Mouse (Mus musculus) CH12.LX (cell line): Measurements from ENCODE around the gene Hras. TPM values are rescaled to one million over a fixed set of nuclear protein-coding genes. Genes with fewer than 3 reads are reported as not detected.

ENCODE experiments used
- DNase-seq: peaks from one replicate; pipeline ENCODE4 v3.0.0-alpha.2; 2013; ENCODE audit errors: extremely low read depth
- H3K27ac ChIP-seq: 2 replicates; pipeline ENCODE4 v1.5.1; 2012; ENCODE audit warnings: low read depth, mild to moderate bottlenecking, control low read depth, moderate library complexity; ENCODE audit not compliant: insufficient read depth
- H3K27me3 ChIP-seq: replicated peaks from 2 replicates; pipeline ENCODE3; 2012; ENCODE audit warnings: inconsistent platforms
- H3K36me3 ChIP-seq, 2 experiments: replicated peaks in 1 of 2; 2 replicates each; pipeline versions ENCODE3 to v1.6.1; 2012; ENCODE audit warnings: inconsistent platforms in 1 of 2, low read length in 1 of 2, mild to moderate bottlenecking in 1 of 2, mixed read lengths in 1 of 2, moderate library complexity in 1 of 2; ENCODE audit not compliant: control insufficient read depth in 1 of 2, insufficient read depth in 1 of 2
- H3K4me1 ChIP-seq, 2 experiments: 2 replicates each; pipeline ENCODE4 v1.6.1; 2012; ENCODE audit warnings: inconsistent platforms in 1 of 2, moderate library complexity in 1 of 2; ENCODE audit not compliant: insufficient read depth in 2 of 2, control insufficient read depth in 1 of 2
- H3K4me2 ChIP-seq: 2 replicates; pipeline ENCODE4 v1.6.1; 2012; ENCODE audit warnings: low read depth, mild to moderate bottlenecking, control low read depth; ENCODE audit not compliant: poor library complexity, insufficient read depth, severe bottlenecking
- H3K4me3 ChIP-seq, 3 experiments: fragments of 150-350 bp in 1 of 3; sonication (generic) in 1 of 3; replicated peaks in 1 of 3; 2 replicates each; pipeline versions ENCODE3 to v1.5.1; 2011 to 2012; ENCODE audit warnings: low read depth in 2 of 3, low read length in 2 of 3, mild to moderate bottlenecking in 2 of 3, moderate library complexity in 2 of 3, control low read depth in 1 of 3, improper control_type of control experiment in 1 of 3, inconsistent platforms in 1 of 3, mixed read lengths in 1 of 3; ENCODE audit not compliant: poor library complexity in 1 of 3
- H3K79me2 ChIP-seq: replicated peaks from 2 replicates; pipeline ENCODE4 v1.6.1; 2012; ENCODE audit warnings: mild to moderate bottlenecking, moderate library complexity; ENCODE audit not compliant: control insufficient read depth, poor library complexity, insufficient read depth, severe bottlenecking; ENCODE audit errors: extremely low read depth
- H3K9ac ChIP-seq: 2 replicates; pipeline ENCODE4 v1.6.1; 2012; ENCODE audit warnings: low read depth, mild to moderate bottlenecking, control low read depth, moderate library complexity; ENCODE audit not compliant: insufficient read depth
- H3K9me3 ChIP-seq: replicated peaks from 2 replicates; pipeline ENCODE3; 2012; ENCODE audit warnings: low read length, inconsistent platforms, mixed read lengths
- BHLHE40 ChIP-seq: IDR thresholded peaks from 2 replicates; pipeline ENCODE4 v1.6.1; 2011; ENCODE audit warnings: mild to moderate bottlenecking, low read depth, low read length, improper control_type of control experiment
- CHD1 ChIP-seq: IDR thresholded peaks from 2 replicates; pipeline ENCODE4 v1.6.1; 2012; ENCODE audit warnings: low read depth, low read length, improper control_type of control experiment, inconsistent platforms
- CHD2 ChIP-seq: IDR thresholded peaks from 2 replicates; pipeline ENCODE4 v1.6.1; 2011; ENCODE audit warnings: low read length, improper control_type of control experiment
- CTCF ChIP-seq, 2 experiments: IDR thresholded peaks in 1 of 2; conservative IDR thresholded peaks in 1 of 2; 2 replicates each; pipeline ENCODE4 v1.5.1; 2011 to 2012; ENCODE audit warnings: low read depth in 2 of 2, low read length in 2 of 2, improper control_type of control experiment in 1 of 2, inconsistent platforms in 1 of 2, mild to moderate bottlenecking in 1 of 2, moderate library complexity in 1 of 2
- E2F4 ChIP-seq: IDR thresholded peaks from 2 replicates; pipeline ENCODE4 v1.6.1; 2011; ENCODE audit warnings: low read depth, low read length, improper control_type of control experiment; ENCODE audit not compliant: insufficient replicate concordance
- ELF1 ChIP-seq: IDR thresholded peaks from 2 replicates; pipeline ENCODE4 v1.6.1; 2014; ENCODE audit warnings: low read depth, mild to moderate bottlenecking, inconsistent platforms, low read length, improper control_type of control experiment
- EP300 ChIP-seq: IDR thresholded peaks from 2 replicates; pipeline ENCODE4 v1.6.1; 2011; ENCODE audit warnings: low read length, improper control_type of control experiment
- ETS1 ChIP-seq: conservative IDR thresholded peaks from 2 replicates; pipeline ENCODE4 v1.6.1; 2012; ENCODE audit warnings: low read depth, mild to moderate bottlenecking, inconsistent platforms, low read length, improper control_type of control experiment, moderate library complexity
- GABPA ChIP-seq: IDR thresholded peaks from 2 replicates; pipeline ENCODE4 v1.6.1; 2012; ENCODE audit warnings: low read depth, low read length, improper control_type of control experiment, inconsistent platforms; ENCODE audit not compliant: insufficient replicate concordance
- HCFC1 ChIP-seq: IDR thresholded peaks from 2 replicates; pipeline ENCODE4 v1.6.1; 2012; ENCODE audit warnings: low read depth, mild to moderate bottlenecking, inconsistent platforms, low read length, improper control_type of control experiment
- IRF4 ChIP-seq: IDR thresholded peaks from 2 replicates; pipeline ENCODE4 v1.6.1; 2014; ENCODE audit warnings: low read depth, mild to moderate bottlenecking, inconsistent platforms, low read length, improper control_type of control experiment
- JUN ChIP-seq: IDR thresholded peaks from 2 replicates; pipeline ENCODE4 v1.6.1; 2011; ENCODE audit warnings: low read depth, mild to moderate bottlenecking, low read length, improper control_type of control experiment, moderate library complexity; ENCODE audit not compliant: insufficient read depth
- JUND ChIP-seq: conservative IDR thresholded peaks from 2 replicates; pipeline ENCODE4 v1.6.1; 2011; ENCODE audit warnings: low read depth, low read length, improper control_type of control experiment
- KAT2A ChIP-seq: IDR thresholded peaks from 2 replicates; pipeline ENCODE4 v1.6.1; 2012; ENCODE audit warnings: low read length, improper control_type of control experiment, inconsistent platforms; ENCODE audit not compliant: insufficient replicate concordance
- MAFK ChIP-seq: IDR thresholded peaks from 2 replicates; pipeline ENCODE4 v1.6.1; 2011; ENCODE audit warnings: low read length, improper control_type of control experiment; ENCODE audit not compliant: insufficient replicate concordance
- MAX ChIP-seq: IDR thresholded peaks from 2 replicates; pipeline ENCODE4 v1.6.1; 2011; ENCODE audit warnings: low read length, improper control_type of control experiment
- MAZ ChIP-seq: IDR thresholded peaks from 2 replicates; pipeline ENCODE4 v1.6.1; 2012; ENCODE audit warnings: low read depth, mild to moderate bottlenecking, inconsistent platforms, low read length, improper control_type of control experiment, moderate library complexity
- MEF2A ChIP-seq: IDR thresholded peaks from 2 replicates; pipeline ENCODE4 v1.6.1; 2014; ENCODE audit warnings: low read depth, mild to moderate bottlenecking, inconsistent platforms, low read length, improper control_type of control experiment, borderline replicate concordance
- MXI1 ChIP-seq: IDR thresholded peaks from 2 replicates; pipeline ENCODE4 v1.6.1; 2011; ENCODE audit warnings: mild to moderate bottlenecking, low read depth, low read length, improper control_type of control experiment
- MYC ChIP-seq: IDR thresholded peaks from 2 replicates; pipeline ENCODE4 v1.6.1; 2011; ENCODE audit warnings: low read depth, mild to moderate bottlenecking, improper control_type of control experiment, low read length
- NELFE ChIP-seq: IDR thresholded peaks from 2 replicates; pipeline ENCODE4 v1.6.1; 2011; ENCODE audit warnings: low read depth, low read length, improper control_type of control experiment
- NRF1 ChIP-seq: IDR thresholded peaks from 2 replicates; pipeline ENCODE4 v1.6.1; 2014; ENCODE audit warnings: low read depth, mild to moderate bottlenecking, inconsistent platforms, low read length, improper control_type of control experiment, moderate library complexity
- PAX5 ChIP-seq: IDR thresholded peaks from 2 replicates; pipeline ENCODE4 v1.6.1; 2012; ENCODE audit warnings: low read length, inconsistent platforms, mixed read lengths
- POLR2A ChIP-seq: IDR thresholded peaks from 2 replicates; pipeline ENCODE4 v1.6.1; 2011; ENCODE audit warnings: low read depth, mild to moderate bottlenecking, improper control_type of control experiment, low read length
- POLR2AphosphoS2 ChIP-seq: IDR thresholded peaks from 2 replicates; pipeline ENCODE4 v1.6.1; 2011; ENCODE audit warnings: low read depth, low read length, improper control_type of control experiment
- RAD21 ChIP-seq: IDR thresholded peaks from 2 replicates; pipeline ENCODE4 v1.6.1; 2011; ENCODE audit warnings: low read depth, mild to moderate bottlenecking, low read length, improper control_type of control experiment, moderate library complexity
- RCOR1 ChIP-seq: conservative IDR thresholded peaks from 2 replicates; pipeline ENCODE4 v1.6.1; 2012; ENCODE audit warnings: low read depth, mild to moderate bottlenecking, inconsistent platforms, low read length, improper control_type of control experiment
- SIN3A ChIP-seq: IDR thresholded peaks from 2 replicates; pipeline ENCODE4 v1.6.1; 2012; ENCODE audit warnings: low read length, improper control_type of control experiment, inconsistent platforms
- SMC3 ChIP-seq: IDR thresholded peaks from 2 replicates; pipeline ENCODE4 v1.6.1; 2011; ENCODE audit warnings: low read depth, low read length, improper control_type of control experiment
- TBP ChIP-seq: conservative IDR thresholded peaks from 2 replicates; pipeline ENCODE4 v1.6.1; 2011; ENCODE audit warnings: low read depth, low read length, improper control_type of control experiment
- TCF12 ChIP-seq: IDR thresholded peaks from 2 replicates; pipeline ENCODE4 v1.6.1; 2014; ENCODE audit warnings: low read depth, mild to moderate bottlenecking, inconsistent platforms, low read length, improper control_type of control experiment
- UBTF ChIP-seq: IDR thresholded peaks from 2 replicates; pipeline ENCODE4 v1.6.1; 2012; ENCODE audit warnings: low read depth, mild to moderate bottlenecking, inconsistent platforms, low read length, improper control_type of control experiment, moderate library complexity
- USF1 ChIP-seq: IDR thresholded peaks from 2 replicates; pipeline ENCODE4 v1.6.1; 2014; ENCODE audit warnings: low read depth, mild to moderate bottlenecking, inconsistent platforms, low read length, improper control_type of control experiment
- USF2 ChIP-seq: conservative IDR thresholded peaks from 2 replicates; pipeline ENCODE4 v1.6.1; 2011; ENCODE audit warnings: low read depth, low read length, improper control_type of control experiment
- ZC3H11A ChIP-seq: IDR thresholded peaks from 2 replicates; pipeline ENCODE4 v1.6.1; 2012; ENCODE audit warnings: low read depth, mild to moderate bottlenecking, inconsistent platforms, low read length, improper control_type of control experiment
- ZKSCAN1 ChIP-seq: IDR thresholded peaks from 2 replicates; pipeline ENCODE4 v1.6.1; 2012; ENCODE audit warnings: low read depth, inconsistent platforms, low read length, improper control_type of control experiment, borderline replicate concordance
- ZMIZ1 ChIP-seq: IDR thresholded peaks from 2 replicates; pipeline ENCODE4 v1.6.1; 2012; ENCODE audit warnings: low read depth, mild to moderate bottlenecking, inconsistent platforms, low read length, improper control_type of control experiment
- ZNF384 ChIP-seq: IDR thresholded peaks from 2 replicates; pipeline ENCODE4 v1.6.1; 2012; ENCODE audit warnings: low read depth, low read length, improper control_type of control experiment, inconsistent platforms
- dilution Hi-C: fragments of 300-500 bp; cut with MboI; formaldehyde crosslinking; loops from 2 replicates; pipeline ENCODE4 v1.14.3; 2020; ENCODE audit warnings: low sequenced_read_pairs; ENCODE audit not compliant: extremely low pct_unique_long_range_greater_than_20kb, extremely low pct_ligation_motif_present
- in situ Hi-C: fragments of 300-500 bp; cut with MboI; formaldehyde crosslinking; loops from 3 replicates; pipeline ENCODE4 v1.14.3; 2019; ENCODE audit warnings: low sequenced_read_pairs, low pct_ligation_motif_present, low pct_unique_long_range_greater_than_20kb, mixed read lengths
- polyA plus RNA-seq: library from polyadenylated mRNA; unstranded; fragments of >175 nt; gene quantifications from 2 replicates; pipeline ENCODE4 v1.2.1, GENCODE M21; 2012; ENCODE audit warnings: low read depth; ENCODE audit not compliant: insufficient read length
- total RNA-seq, 2 experiments: library from RNA; depleted of rRNA; stranded (reverse); fragments of 300-350 nt in 1 of 2; fragments of >200 nt in 1 of 2; gene quantifications; 2 replicates each; pipeline ENCODE4 v1.2.3; 2012 to 2014

Gene Hras
- total and polyA plus RNA-seq, 3 experiments, result 43.6 to 82.0 (median 71.3) TPM

DNA sequence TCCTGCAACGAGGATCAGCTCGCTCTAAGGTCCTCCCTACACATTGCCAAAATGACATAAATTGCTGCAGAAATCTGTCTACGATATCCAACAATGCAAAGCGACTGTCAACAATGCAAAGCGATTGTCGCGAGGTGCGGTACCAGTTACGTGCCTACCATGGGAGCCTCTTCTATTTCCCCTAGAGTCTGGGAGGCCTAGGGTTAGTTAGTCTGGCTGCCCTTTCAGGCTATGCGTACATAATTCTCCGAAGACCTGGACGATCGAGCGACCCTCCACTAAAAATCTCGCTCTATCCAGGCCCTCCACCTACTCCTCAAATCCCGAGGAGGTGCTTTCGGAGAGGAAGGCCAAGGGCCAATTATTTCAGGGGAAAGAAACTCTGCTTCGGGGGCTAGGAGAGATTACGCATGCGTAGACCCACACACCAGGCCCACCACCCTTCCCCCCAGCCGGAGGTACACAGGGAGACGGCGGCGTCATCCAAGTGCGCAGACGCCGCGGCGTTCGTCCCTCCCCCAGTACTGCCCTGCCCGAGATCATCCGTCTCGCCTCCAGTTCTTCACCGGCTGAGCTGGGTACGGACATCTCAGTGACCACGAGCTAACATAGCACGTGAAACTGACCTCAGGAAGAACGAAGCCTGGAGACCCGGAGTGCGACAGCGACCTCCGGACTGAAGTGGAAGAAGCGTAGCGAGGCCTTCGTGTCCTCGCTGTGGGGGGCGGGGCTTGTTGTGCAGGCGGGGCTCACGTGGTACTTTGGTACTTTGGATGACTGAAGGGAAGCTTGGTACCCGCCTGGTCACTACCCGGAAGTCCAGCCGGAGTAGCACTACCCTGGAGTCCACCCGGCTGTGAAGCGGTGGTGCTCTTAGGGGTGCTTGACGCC, 21.4 kb downstream of the Hras start, which contains the start of gene Rnh1:
Rnh1 (minus strand) TSS at position 742 of the 891 bp plus-strand sequence.
- Histone ChIP-seq H3K9me3 (no peaks in the 10 kb centered on the region), H3K4me3 (peak within 1 kb of the TSS; percentile 60 to 93 (median 72)), H3K36me3 (no peaks in the 10 kb centered on the region), H3K27me3 (no peaks in the 10 kb centered on the region), H3K4me1 (peaks cover 15 to 42% of the 10 kb centered on the region in 2 experiments)
- dilution Hi-C loops, result no loop called here
- DNase-seq, result peak; percentile 94
- TF ChIP-seq PAX5 (no peak), ZKSCAN1 (no peak), CTCF (conservative IDR thresholded peaks at IDR 0.05 in 1 of 2, IDR thresholded peaks at IDR 0.05 in 1 of 2; ENCODE audit: low read depth in 2 of 2, low read length in 2 of 2) (no peak), RCOR1 (no peak), ZMIZ1 (peak; percentile 90), E2F4 (no peak), CHD1 (peak; percentile 80; the same call in 1 of the 2 replicates), USF2 (peak; percentile 61), USF1 (peak; percentile 86), SIN3A (peak; percentile 87), NRF1 (peak; percentile 87), RAD21 (no peak; the same call in 1 of the 2 replicates), ELF1 (peak; percentile 96), GABPA (no peak), HCFC1 (peak; percentile 79), SMC3 (peak; percentile 13; the same call in 1 of the 2 replicates), POLR2AphosphoS2 (peak; percentile 92; the same call in 1 of the 2 replicates), TBP (peak; percentile 64; the same call in 1 of the 2 replicates), MAX (peak; percentile 96), MYC (peak; percentile 86), ZNF384 (no peak), KAT2A (peak; percentile 70; the same call in 1 of the 2 replicates), CHD2 (peak; percentile 94), ZC3H11A (no peak), UBTF (no peak), NELFE (peak; percentile 89), MAZ (peak; percentile 92), ETS1 (peak; percentile 62), JUN (no peak), POLR2A (peak; percentile 92), JUND (0 out of 2 replicates have a peak, but pooled peaks have one; percentile 8), IRF4 (peak; percentile 72), MXI1 (peak; percentile 96), BHLHE40 (peak; percentile 82), MAFK (no peak), MEF2A (peak; percentile 78; the same call in 1 of the 2 replicates), EP300 (no peak), TCF12 (peak; percentile 85)
- TF ChIP-seq, all 38 proteins: peak for 25
- Histone ChIP-seq H3K4me2 (peak within 1 kb of the TSS; percentile 81), H3K27ac (peak within 1 kb of the TSS; percentile 96), H3K9ac (peak within 1 kb of the TSS; percentile 95), H3K79me2 (peaks cover 13% of the 10 kb centered on the region)
- in situ Hi-C loops, result loop anchor here (10.0 kb wide), 1 partner anchor 328 kb away; the partner anchor contains the start of genes Odf3 and Scgb1c1
